10 mouse cellular contexts compared by ENCODE assay signal in genomic region chr2:127121591-127122235, GRCm38 (mm10). TPM values are rescaled to one million over a fixed set of nuclear protein-coding genes. Genes with fewer than 3 reads are reported as not detected.
DNase-seq lines count a peak whose midpoint lies in the region; ATAC-seq and TF ChIP-seq lines count a peak whose summit lies in the region.
"Had no signal": no experiment of that assay in that cellular context is flagged by ENCODE, and none has a peak within 500 bp of the region (broad histone marks: within the 10 kb centered on the region; RNA-seq: fewer than 3 reads in every experiment).

No protein-coding gene starts in this region.

- H3K4me3 ChIP-seq in intestine, embryonic 16.5 days (ENCODE audit: low read length) = no peak overlapping the region
- no peak overlapping the region for H3K4me3 ChIP-seq in intestine, embryonic 15.5 days (replicated peaks)
- no peak overlapping the region for H3K4me3 ChIP-seq in lung, postnatal 0 days (ENCODE audit: low read depth, low read length)

- H3K9me3 ChIP-seq in intestine, embryonic 16.5 days (ENCODE audit: control insufficient read depth, low read length) = no peaks in the 10 kb centered on the region
- no peaks in the 10 kb centered on the region for H3K9me3 ChIP-seq in intestine, embryonic 15.5 days
- no peaks in the 10 kb centered on the region for H3K9me3 ChIP-seq in lung, postnatal 0 days (ENCODE audit: low read length)

- H3K36me3 ChIP-seq in intestine, embryonic 16.5 days (ENCODE audit: control insufficient read depth, insufficient read depth, low read length) = peaks cover 31% of the 10 kb centered on the region
- H3K36me3 ChIP-seq in intestine, embryonic 15.5 days = peaks cover 52% of the 10 kb centered on the region
- peaks cover 21% of the 10 kb centered on the region; the same call in 1 of the 2 replicates for H3K36me3 ChIP-seq in lung, postnatal 0 days (ENCODE audit: insufficient read depth, low read length)

- no peak for TF ChIP-seq EP300 in lung, postnatal 0 days (IDR thresholded peaks at IDR 0.05)

- no peak overlapping the region for H3K4me2 ChIP-seq in intestine, embryonic 16.5 days (ENCODE audit: low read depth, low read length)
- H3K4me2 ChIP-seq in intestine, embryonic 15.5 days (replicated peaks) = no peak overlapping the region
- peak overlapping the region; percentile 14; the same call in 1 of the 2 replicates for H3K4me2 ChIP-seq in lung, postnatal 0 days (replicated peaks; ENCODE audit: low read depth, low read length)

- H3K27ac ChIP-seq in intestine, embryonic 16.5 days (ENCODE audit: low read length) = peak overlapping the region; percentile 14; the same call in 1 of the 2 replicates
- no peak overlapping the region for H3K27ac ChIP-seq in intestine, embryonic 15.5 days
- H3K27ac ChIP-seq in lung, postnatal 0 days (ENCODE audit: low read length) = peak overlapping the region; percentile 76
- H3K27ac ChIP-seq: macrophage had no signal

- no peak for TF ChIP-seq CTCF in lung, postnatal 0 days (IDR thresholded peaks at IDR 0.05)

- H3K27me3 ChIP-seq in intestine, embryonic 16.5 days (replicated peaks; ENCODE audit: control insufficient read depth, insufficient read depth, low read length) = no peaks in the 10 kb centered on the region
- no peaks in the 10 kb centered on the region for H3K27me3 ChIP-seq in intestine, embryonic 15.5 days (replicated peaks)
- H3K27me3 ChIP-seq in lung, postnatal 0 days (replicated peaks; ENCODE audit: insufficient read depth, low read length) = no peaks in the 10 kb centered on the region

- no peak overlapping the region for H3K9ac ChIP-seq in intestine, embryonic 16.5 days (ENCODE audit: low read depth, low read length)
- H3K9ac ChIP-seq in intestine, embryonic 15.5 days = no peak overlapping the region
- H3K9ac ChIP-seq in lung, postnatal 0 days (replicated peaks; ENCODE audit: low read depth) = no peak overlapping the region

- WGBS in intestine, embryonic 16.5 days = 84% methylated on average over 8 of the region's 8 CpGs
- WGBS in intestine, embryonic 15.5 days = 93% methylated on average over 8 of the region's 8 CpGs
- WGBS in lung, postnatal 0 days = 67% methylated on average over 8 of the region's 8 CpGs

- no peak for ATAC-seq in intestine, embryonic 16.5 days
- no peak for ATAC-seq in intestine, embryonic 15.5 days
- ATAC-seq in lung, postnatal 0 days = peak; percentile 85

- DNase-seq in heart, adult 8-10 months (ENCODE audit: low spot score) = peak; percentile 36
- DNase-seq in heart, postnatal 4 days = peak; percentile 53
- peak; percentile 64 for DNase-seq in lung, postnatal 0 days (ENCODE audit: low spot score)
- DNase-seq in cerebellum, adult 8-10 months = no peak
- DNase-seq in urinary bladder, adult 18-20 months (ENCODE audit: low spot score in 2 of 2) = no peak
- no peak for DNase-seq in layer of hippocampus, postnatal 14 days (ENCODE audit: low spot score in 2 of 2)
- DNase-seq: spleen, adult 18-20 months had no signal

- H3K4me1 ChIP-seq in intestine, embryonic 16.5 days (ENCODE audit: control insufficient read depth, insufficient read depth, low read length) = no peaks in the 10 kb centered on the region
- no peaks in the 10 kb centered on the region for H3K4me1 ChIP-seq in intestine, embryonic 15.5 days (replicated peaks)
- H3K4me1 ChIP-seq in lung, postnatal 0 days (ENCODE audit: insufficient read depth, low read depth, low read length) = no peaks in the 10 kb centered on the region; the same call in 1 of the 2 replicates

RNA-seq across cellular contexts. Expression of gene Ncaph, which starts 12.0 kb away (rescaled TPM):
- 56.9 and 63.5 TPM in 2 replicates for polyA plus RNA-seq in intestine, embryonic 16.5 days (2015; fragmentation: Nextera tagmentation; extraction: Ambion mirVana)
- polyA plus RNA-seq in intestine, embryonic 15.5 days (2015; fragmentation: Nextera tagmentation; extraction: Ambion mirVana) = 66.8 and 73.6 TPM in 2 replicates
- 1 to 10 TPM in 1 of 4 experiments, under 1 TPM in 3; 0.52 to 1.4 (median 0.52) TPM for total RNA-seq in heart, adult 8-10 months (2022)
- 10 to 100 TPM; 34.7 to 38.3 TPM for total RNA-seq in heart, postnatal 4 days (2021)
- polyA plus RNA-seq in lung, postnatal 0 days (2015; fragmentation: Nextera tagmentation; extraction: Ambion mirVana) = 13.4 and 17.7 TPM in 2 replicates
- 1 to 10 TPM; 4.5 to 5.6 TPM for total RNA-seq in layer of hippocampus, postnatal 14 days (2021)

RNA-seq across cellular contexts. Expression of gene Itpripl1, which starts 21.5 kb away (rescaled TPM):
- 24.5 and 25.0 TPM in 2 replicates for polyA plus RNA-seq in intestine, embryonic 16.5 days (2015; fragmentation: Nextera tagmentation; extraction: Ambion mirVana)
- polyA plus RNA-seq in intestine, embryonic 15.5 days (2015; fragmentation: Nextera tagmentation; extraction: Ambion mirVana) = 25.2 and 27.1 TPM in 2 replicates
- 10 to 100 TPM in 3 of 4 experiments, 1 to 10 TPM in 1; 8.9 to 13.5 (median 13.3) TPM for total RNA-seq in heart, adult 8-10 months (2022)
- 10 to 100 TPM; 10.4 to 11.2 TPM for total RNA-seq in heart, postnatal 4 days (2021)
- polyA plus RNA-seq in lung, postnatal 0 days (2015; fragmentation: Nextera tagmentation; extraction: Ambion mirVana) = 21.5 and 24.5 TPM in 2 replicates
- total RNA-seq in layer of hippocampus, postnatal 14 days (2021) = 1 to 10 TPM; 3.3 to 7.1 TPM

RNA-seq across cellular contexts. Expression of gene Blvra, which starts 51.2 kb away (rescaled TPM):
- 63.9 TPM in 2 replicates for polyA plus RNA-seq in intestine, embryonic 16.5 days (2015; fragmentation: Nextera tagmentation; extraction: Ambion mirVana)
- polyA plus RNA-seq in intestine, embryonic 15.5 days (2015; fragmentation: Nextera tagmentation; extraction: Ambion mirVana) = 63.2 and 63.8 TPM in 2 replicates
- 10 to 100 TPM; 15.5 to 21.9 (median 19.3) TPM for total RNA-seq in heart, adult 8-10 months (2022)
- 10 to 100 TPM; 26.0 to 26.2 TPM for total RNA-seq in heart, postnatal 4 days (2021)
- 44.3 and 48.8 TPM in 2 replicates for polyA plus RNA-seq in lung, postnatal 0 days (2015; fragmentation: Nextera tagmentation; extraction: Ambion mirVana)
- 10 to 100 TPM; 16.3 to 19.1 TPM for total RNA-seq in layer of hippocampus, postnatal 14 days (2021)

Comparison
In these comparisons a context has a peak if more than half of its experiments do, and no peak if none do; other contexts are left out.
1. RNA of gene Ncaph, which starts 12.0 kb away (total RNA-seq): 34.7 to 38.3 TPM in heart, postnatal 4 days; 4.5 to 5.6 TPM in layer of hippocampus, postnatal 14 days and 0.52 to 1.4 TPM in heart, adult 8-10 months; every median in the first group is over 4 times any median in the second.
2. DNase-seq: peak in heart, adult 8-10 months (single experiment), heart, postnatal 4 days (single experiment) and lung, postnatal 0 days (single experiment); none in cerebellum, adult 8-10 months (single experiment), urinary bladder, adult 18-20 months (0 of 2) and layer of hippocampus, postnatal 14 days (0 of 2).